Mouse (Mus musculus): ENCODE data around the gene Pde4b. TPM values are rescaled to one million over a fixed set of nuclear protein-coding genes. Genes with fewer than 3 reads are reported as not detected.

The Pde4b gene
- polyA plus RNA-seq, 1 experiment from 2014 or later: 24.7 TPM

- no peaks in the 10 kb centered on the region for H3K36me3 ChIP-seq
- no peak overlapping the region for H3K4me3 ChIP-seq
- H3K27ac ChIP-seq (replicated peaks): no peak overlapping the region
- peaks cover 19% of the 10 kb centered on the region for H3K4me1 ChIP-seq
- no peaks in the 10 kb centered on the region for H3K27me3 ChIP-seq
- 83% methylated on average over 8 of the region's 8 CpGs for WGBS
- H3K9me3 ChIP-seq: no peaks in the 10 kb centered on the region
- no peak overlapping the region for H3K9ac ChIP-seq (replicated peaks)
- H3K4me2 ChIP-seq (replicated peaks): no peak overlapping the region
- no peak for ATAC-seq (replicated peaks)
Observed at GRCm38 (mm10) chr4:102624937-102625336, 537.6 kb downstream of the Pde4b start.

GRCm38 (mm10) chr4:102627799-102628198 lies 540.5 kb downstream of the Pde4b start:
- Histone ChIP-seq H3K9me3 (no peaks in the 10 kb centered on the region), H3K27ac (replicated peaks) (no peak overlapping the region), H3K36me3 (no peaks in the 10 kb centered on the region), H3K9ac (replicated peaks) (no peak overlapping the region), H3K27me3 (no peaks in the 10 kb centered on the region), H3K4me3 (no peak overlapping the region), H3K4me1 (peaks cover 12% of the 10 kb centered on the region), H3K4me2 (replicated peaks) (no peak overlapping the region)
- no peak for ATAC-seq (replicated peaks)
- WGBS: 81% methylated on average over 4 of the region's 4 CpGs

DNA sequence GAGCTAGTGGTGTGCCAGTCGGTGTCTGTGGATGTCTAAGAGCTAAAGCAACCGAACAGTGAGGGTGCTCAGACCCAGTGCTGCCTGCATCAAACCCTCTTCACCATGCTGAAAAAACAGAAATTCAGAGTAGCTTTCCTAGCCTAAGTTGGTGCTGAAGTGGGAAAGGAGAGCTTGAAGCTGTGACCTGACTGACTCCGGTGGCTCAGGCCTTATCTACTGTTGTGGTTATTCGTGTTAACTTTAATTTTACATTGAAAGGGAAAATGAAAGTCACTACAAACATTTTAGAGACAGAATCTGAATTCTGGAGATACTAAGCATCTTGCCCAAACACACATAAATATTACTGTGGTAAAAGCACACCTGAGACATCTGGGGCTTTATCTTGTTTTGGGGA lies 542.3 kb downstream of the Pde4b start:
- ATAC-seq (replicated peaks): no peak
- no peak overlapping the region for H3K4me3 ChIP-seq
- no peak overlapping the region for H3K4me2 ChIP-seq (replicated peaks)
- H3K4me1 ChIP-seq: peaks cover 8% of the 10 kb centered on the region; the same call in 1 of the 2 replicates
- WGBS: 91% methylated on average over 4 of the region's 4 CpGs
- no peaks in the 10 kb centered on the region for H3K36me3 ChIP-seq
- no peak overlapping the region for H3K9ac ChIP-seq (replicated peaks)
- H3K9me3 ChIP-seq: no peaks in the 10 kb centered on the region
- H3K27me3 ChIP-seq: no peaks in the 10 kb centered on the region
- no peak overlapping the region for H3K27ac ChIP-seq (replicated peaks)

- H3K27ac ChIP-seq (replicated peaks): no peak overlapping the region
- WGBS: 55% methylated on average over 6 of the region's 6 CpGs
- no peaks in the 10 kb centered on the region for H3K9me3 ChIP-seq
- no peak overlapping the region for H3K4me2 ChIP-seq (replicated peaks)
- no peak overlapping the region for H3K9ac ChIP-seq (replicated peaks)
- H3K4me3 ChIP-seq: no peak overlapping the region
- H3K36me3 ChIP-seq: no peaks in the 10 kb centered on the region
- H3K27me3 ChIP-seq: no peaks in the 10 kb centered on the region
- no peak for ATAC-seq (replicated peaks)
- H3K4me1 ChIP-seq: peaks cover 8% of the 10 kb centered on the region; the same call in 1 of the 2 replicates
Observed at GRCm38 (mm10) chr4:102630261-102630660, 542.9 kb downstream of the Pde4b start.

DNA sequence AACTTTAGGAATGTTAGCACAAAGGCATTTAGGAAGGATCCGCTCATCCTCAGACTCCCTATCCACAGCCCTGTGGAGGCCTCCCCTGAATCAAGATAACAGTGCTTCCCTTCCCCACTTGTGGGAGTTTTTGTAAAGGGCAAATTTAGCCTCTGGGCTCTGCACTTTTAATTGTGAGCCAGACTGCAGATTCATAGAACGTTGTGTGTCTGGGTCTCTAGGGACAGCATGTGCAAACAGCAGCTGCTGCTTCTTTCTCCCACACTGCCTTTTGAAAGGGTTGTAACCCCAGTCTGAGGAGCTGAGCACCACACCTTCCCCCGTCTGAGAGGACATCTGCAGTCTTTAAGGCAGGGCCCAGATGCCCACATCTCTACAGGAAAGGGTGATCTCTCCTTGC lies 544.3 kb downstream of the Pde4b start:
- Histone ChIP-seq H3K4me2 (replicated peaks) (no peak overlapping the region), H3K36me3 (no peaks in the 10 kb centered on the region), H3K27me3 (no peaks in the 10 kb centered on the region), H3K9me3 (no peaks in the 10 kb centered on the region), H3K4me3 (no peak overlapping the region), H3K27ac (replicated peaks) (no peak overlapping the region), H3K4me1 (peaks cover 8% of the 10 kb centered on the region; the same call in 1 of the 2 replicates), H3K9ac (replicated peaks) (no peak overlapping the region)
- WGBS: 47% methylated on average over 3 of the region's 3 CpGs
- ATAC-seq (replicated peaks): no peak

DNA sequence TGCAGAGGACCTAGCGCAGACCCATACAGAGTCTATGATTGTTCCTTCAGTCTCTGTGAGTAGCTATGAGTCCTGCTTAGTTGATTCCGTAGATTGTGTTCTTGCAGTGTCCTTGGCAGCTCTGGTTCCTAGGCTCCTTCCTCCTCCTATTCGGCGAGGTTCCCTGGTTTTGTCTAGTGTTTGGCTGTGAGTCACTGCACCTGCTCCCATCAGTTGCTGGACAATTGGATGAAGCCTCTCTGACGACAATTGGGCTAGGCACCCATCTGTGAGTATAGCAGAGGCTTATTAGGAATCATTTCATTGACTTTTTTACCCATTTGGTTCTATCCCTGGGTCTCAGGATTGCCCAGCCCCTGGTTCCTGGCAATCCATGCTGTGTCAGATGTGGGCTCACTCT lies 545.9 kb downstream of the Pde4b start:
- no peaks in the 10 kb centered on the region for H3K27me3 ChIP-seq
- WGBS: 81% methylated on average over 5 of the region's 5 CpGs
- no peak overlapping the region for H3K4me2 ChIP-seq (replicated peaks)
- no peaks in the 10 kb centered on the region for H3K36me3 ChIP-seq
- no peak overlapping the region for H3K27ac ChIP-seq (replicated peaks)
- peaks cover 10% of the 10 kb centered on the region; the same call in 1 of the 2 replicates for H3K4me1 ChIP-seq
- no peak for ATAC-seq (replicated peaks)
- H3K9me3 ChIP-seq: no peaks in the 10 kb centered on the region
- H3K4me3 ChIP-seq: no peak overlapping the region
- no peak overlapping the region for H3K9ac ChIP-seq (replicated peaks)

DNA sequence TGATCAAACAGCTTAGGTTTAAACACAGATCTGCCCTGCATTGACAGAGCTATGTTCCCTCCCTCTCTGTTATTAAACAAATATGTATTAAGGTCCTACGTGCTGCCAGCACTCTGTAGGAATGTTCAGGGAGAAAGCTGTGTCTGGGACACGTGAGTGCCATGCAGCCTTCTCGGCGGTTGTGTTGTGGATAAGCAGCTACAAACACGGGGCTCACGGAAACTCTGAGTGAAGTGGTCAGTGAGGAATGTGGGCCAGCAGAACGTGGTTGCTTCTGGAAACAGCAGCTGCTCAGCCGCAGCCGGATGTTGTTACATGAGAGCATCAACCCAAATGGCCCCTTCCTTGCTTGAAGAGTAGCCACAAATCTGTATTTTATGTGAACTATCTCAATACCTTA lies 547.9 kb downstream of the Pde4b start:
- Histone ChIP-seq H3K9ac (replicated peaks) (no peak overlapping the region), H3K4me1 (peaks cover 4% of the 10 kb centered on the region; the same call in 1 of the 2 replicates), H3K4me3 (no peak overlapping the region), H3K4me2 (replicated peaks) (no peak overlapping the region), H3K27ac (replicated peaks) (no peak overlapping the region), H3K27me3 (no peaks in the 10 kb centered on the region), H3K36me3 (no peaks in the 10 kb centered on the region), H3K9me3 (no peaks in the 10 kb centered on the region)
- 83% methylated on average over 9 of the region's 9 CpGs for WGBS
- no peak for ATAC-seq (replicated peaks)

- Histone ChIP-seq H3K27me3 (no peaks in the 10 kb centered on the region), H3K4me1 (peaks cover 4% of the 10 kb centered on the region; the same call in 1 of the 2 replicates), H3K9ac (replicated peaks) (no peak overlapping the region), H3K4me2 (replicated peaks) (no peak overlapping the region), H3K9me3 (no peaks in the 10 kb centered on the region), H3K36me3 (no peaks in the 10 kb centered on the region), H3K27ac (replicated peaks) (no peak overlapping the region), H3K4me3 (no peak overlapping the region)
- ATAC-seq (replicated peaks): no peak
- 89% methylated on average over 8 of the region's 8 CpGs for WGBS
Observed at GRCm38 (mm10) chr4:102635944-102636343, 548.6 kb downstream of the Pde4b start.

DNA sequence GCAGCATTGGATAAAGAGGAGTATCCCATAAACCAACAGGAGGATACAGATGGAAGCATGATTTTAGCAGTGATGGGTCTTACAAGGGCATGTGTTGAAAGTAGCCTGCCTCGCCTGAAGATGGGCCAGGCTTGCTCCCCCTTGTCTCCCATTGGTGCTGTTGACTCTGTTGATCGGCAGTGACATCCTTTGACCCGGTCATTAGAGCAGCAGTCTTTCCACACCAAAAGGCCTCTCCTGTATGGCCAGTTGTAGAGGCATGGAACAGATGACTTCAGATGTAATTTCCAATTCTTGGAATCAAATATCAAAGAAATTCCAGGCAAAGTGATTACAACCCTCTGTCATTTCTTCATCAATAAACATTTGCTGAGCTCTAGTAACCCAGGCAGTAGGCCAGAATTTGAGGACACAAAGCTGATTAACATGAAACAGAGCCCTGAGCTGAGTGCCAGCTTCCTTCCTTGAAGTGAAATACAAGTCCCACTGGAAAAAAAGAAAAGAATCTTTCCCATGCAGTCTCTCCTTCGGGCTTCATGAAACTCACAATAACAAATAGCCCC lies 550.1 kb downstream of the Pde4b start:
- H3K36me3 ChIP-seq: no peaks in the 10 kb centered on the region
- H3K4me3 ChIP-seq: no peak overlapping the region
- ATAC-seq (replicated peaks): no peak
- 78% methylated on average over 4 of the region's 4 CpGs for WGBS
- no peaks in the 10 kb centered on the region for H3K9me3 ChIP-seq
- no peak overlapping the region for H3K27ac ChIP-seq (replicated peaks)
- H3K4me1 ChIP-seq: peaks cover 4% of the 10 kb centered on the region; the same call in 1 of the 2 replicates
- H3K4me2 ChIP-seq (replicated peaks): no peak overlapping the region
- H3K27me3 ChIP-seq: no peaks in the 10 kb centered on the region
- H3K9ac ChIP-seq (replicated peaks): no peak overlapping the region

GRCm38 (mm10) chr4:102640942-102641341 lies 553.6 kb downstream of the Pde4b start:
- H3K36me3 ChIP-seq: no peaks in the 10 kb centered on the region
- no peak for ATAC-seq (replicated peaks)
- no peak overlapping the region for H3K27ac ChIP-seq (replicated peaks)
- H3K9me3 ChIP-seq: no peaks in the 10 kb centered on the region
- H3K4me3 ChIP-seq: no peak overlapping the region
- H3K4me1 ChIP-seq: peaks cover 4% of the 10 kb centered on the region; the same call in 1 of the 2 replicates
- H3K9ac ChIP-seq (replicated peaks): no peak overlapping the region
- no peak overlapping the region for H3K4me2 ChIP-seq (replicated peaks)
- H3K27me3 ChIP-seq: no peaks in the 10 kb centered on the region
- WGBS: 94% methylated on average over 4 of the region's 4 CpGs

GRCm38 (mm10) chr4:102644062-102644461 lies 556.7 kb downstream of the Pde4b start:
- Histone ChIP-seq H3K4me1 (no peaks in the 10 kb centered on the region), H3K4me2 (replicated peaks) (no peak overlapping the region), H3K27me3 (no peaks in the 10 kb centered on the region), H3K9me3 (no peaks in the 10 kb centered on the region), H3K9ac (replicated peaks) (no peak overlapping the region), H3K36me3 (no peaks in the 10 kb centered on the region), H3K27ac (replicated peaks) (no peak overlapping the region), H3K4me3 (no peak overlapping the region)
- 78% methylated on average over 6 of the region's 6 CpGs for WGBS
- no peak for ATAC-seq (replicated peaks)

DNA sequence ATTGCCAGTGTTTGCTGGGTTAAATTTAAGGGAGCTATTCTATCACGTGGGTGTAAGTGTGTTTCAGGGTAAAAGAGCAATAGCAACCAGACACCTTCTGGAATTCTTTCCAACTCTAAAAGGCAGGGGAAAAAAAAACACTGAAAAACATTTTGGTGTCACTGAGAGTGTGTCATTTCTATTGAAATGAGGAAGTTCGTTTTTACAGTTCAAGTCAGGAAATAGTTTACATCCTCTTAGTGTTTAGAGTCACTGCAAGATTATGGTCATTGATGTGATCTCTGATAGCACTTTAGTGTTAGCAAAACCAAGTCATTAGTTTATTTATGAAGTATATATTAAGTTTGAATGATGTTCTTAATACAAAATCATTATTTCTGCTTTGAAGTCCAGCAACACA lies 559.7 kb downstream of the Pde4b start:
- no peak overlapping the region for H3K27ac ChIP-seq (replicated peaks)
- no peak overlapping the region for H3K4me3 ChIP-seq
- no peaks in the 10 kb centered on the region for H3K36me3 ChIP-seq
- 0 out of 2 replicates have a peak, but pooled peaks cover 3% of the 10 kb centered on the region for H3K4me1 ChIP-seq
- H3K4me2 ChIP-seq (replicated peaks): no peak overlapping the region
- 70% methylated on average over 2 of the region's 2 CpGs for whole genome bisulfite sequencing
- ATAC-seq (replicated peaks): no peak
- H3K9ac ChIP-seq (replicated peaks): no peak overlapping the region
- no peaks in the 10 kb centered on the region for H3K9me3 ChIP-seq
- H3K27me3 ChIP-seq: no peaks in the 10 kb centered on the region

DNA sequence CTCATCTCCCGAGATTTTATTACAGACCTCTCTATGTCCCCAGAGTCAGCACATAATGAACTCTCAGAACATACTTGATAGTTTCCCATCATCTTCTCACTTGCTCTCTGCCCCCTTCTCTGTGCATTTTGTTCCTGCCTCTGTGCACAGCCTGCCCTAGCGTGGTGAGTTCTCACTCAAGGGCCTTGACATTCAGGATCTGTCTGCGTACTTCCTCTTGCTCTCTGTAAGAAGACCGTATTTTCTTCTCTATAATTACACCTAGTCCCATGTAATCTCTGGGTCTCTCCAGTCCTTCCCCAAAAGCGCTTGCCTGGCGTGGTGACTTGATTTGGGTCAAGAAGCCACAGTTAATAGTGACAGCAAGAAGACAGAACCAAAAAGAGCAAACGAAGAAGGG lies 568.0 kb downstream of the Pde4b start:
- no peak overlapping the region for H3K4me3 ChIP-seq
- WGBS: 89% methylated on average over 7 of the region's 7 CpGs

More for the DNA sequence above, 568.0 kb downstream of the Pde4b start:
- no peak for ATAC-seq (replicated peaks)
- Histone ChIP-seq H3K36me3 (no peaks in the 10 kb centered on the region), H3K9me3 (no peaks in the 10 kb centered on the region), H3K9ac (replicated peaks) (no peak overlapping the region), H3K27ac (replicated peaks) (no peak overlapping the region), H3K27me3 (no peaks in the 10 kb centered on the region), H3K4me1 (no peaks in the 10 kb centered on the region), H3K4me2 (replicated peaks) (no peak overlapping the region)

Data from forebrain, embryonic 15.5 days (tissue).